Mouse (Mus musculus): Measurements from ENCODE around the gene Wwox. TPM values are rescaled to one million over a fixed set of nuclear protein-coding genes. Genes with fewer than 3 reads are reported as not detected.

Gene Wwox
- polyA plus RNA-seq, 1 experiment from 2014 or later: 11.6 TPM

- Histone ChIP-seq H3K9me3 (ENCODE audit: low read length) (no peaks in the 10 kb centered on the region), H3K27ac (ENCODE audit: low read length) (peak overlapping the region; percentile 16; the same call in 1 of the 2 replicates), H3K4me3 (ENCODE audit: low read depth, low read length) (no peak overlapping the region), H3K4me1 (ENCODE audit: insufficient read depth, low read depth, low read length) (peaks cover 8% of the 10 kb centered on the region; the same call in 1 of the 2 replicates), H3K27me3 (replicated peaks; ENCODE audit: insufficient read depth, low read length) (no peaks in the 10 kb centered on the region), H3K36me3 (ENCODE audit: insufficient read depth, low read length) (no peaks in the 10 kb centered on the region), H3K4me2 (replicated peaks; ENCODE audit: low read depth, low read length) (no peak overlapping the region), H3K9ac (replicated peaks; ENCODE audit: low read depth) (no peak overlapping the region)
- DNase-seq (ENCODE audit: low spot score) (peak; percentile 79), ATAC-seq (peak; percentile 69)
- TF ChIP-seq CTCF (IDR thresholded peaks at IDR 0.05) (no peak), EP300 (IDR thresholded peaks at IDR 0.05) (peak; percentile 46; the same call in 1 of the 2 replicates)
- WGBS: 33% methylated on average over 6 of the region's 6 CpGs
Measured at GRCm38 (mm10) chr8:114555491-114556202, 116.2 kb downstream of the Wwox start.

GRCm38 (mm10) chr8:114561191-114561590, 121.7 kb downstream of the Wwox start:
- TF ChIP-seq EP300 (IDR thresholded peaks at IDR 0.05) (no peak), CTCF (IDR thresholded peaks at IDR 0.05) (no peak)

GRCm38 (mm10) chr8:114562486-114562885, 123.0 kb downstream of the Wwox start:
- Histone ChIP-seq H3K4me3 (ENCODE audit: low read depth, low read length) (no peak overlapping the region), H3K9ac (replicated peaks; ENCODE audit: low read depth) (no peak overlapping the region), H3K4me2 (replicated peaks; ENCODE audit: low read depth, low read length) (no peak overlapping the region), H3K27ac (ENCODE audit: low read length) (no peak overlapping the region), H3K4me1 (ENCODE audit: insufficient read depth, low read depth, low read length) (no peaks in the 10 kb centered on the region), H3K27me3 (replicated peaks; ENCODE audit: insufficient read depth, low read length) (no peaks in the 10 kb centered on the region), H3K36me3 (ENCODE audit: insufficient read depth, low read length) (no peaks in the 10 kb centered on the region), H3K9me3 (ENCODE audit: low read length) (no peaks in the 10 kb centered on the region)
- WGBS: 91% methylated on average over 13 of the region's 13 CpGs
- ATAC-seq (no peak), DNase-seq (ENCODE audit: low spot score) (no peak)
- TF ChIP-seq EP300 (IDR thresholded peaks at IDR 0.05): no peak
- no peak for TF ChIP-seq CTCF (IDR thresholded peaks at IDR 0.05)

More at GRCm38 (mm10) chr8:114561191-114561590, 121.7 kb downstream of the Wwox start:
- Histone ChIP-seq H3K27me3 (replicated peaks; ENCODE audit: insufficient read depth, low read length) (no peaks in the 10 kb centered on the region), H3K27ac (ENCODE audit: low read length) (no peak overlapping the region), H3K9me3 (ENCODE audit: low read length) (no peaks in the 10 kb centered on the region), H3K4me2 (replicated peaks; ENCODE audit: low read depth, low read length) (no peak overlapping the region), H3K4me1 (ENCODE audit: insufficient read depth, low read depth, low read length) (peaks cover under 1% of the 10 kb centered on the region; the same call in 1 of the 2 replicates), H3K4me3 (ENCODE audit: low read depth, low read length) (no peak overlapping the region), H3K36me3 (ENCODE audit: insufficient read depth, low read length) (no peaks in the 10 kb centered on the region), H3K9ac (replicated peaks; ENCODE audit: low read depth) (no peak overlapping the region)
- DNase-seq (ENCODE audit: low spot score) (no peak), ATAC-seq (no peak)
- WGBS: 94% methylated on average over 8 of the region's 8 CpGs

GRCm38 (mm10) chr8:114563361-114563760, 123.9 kb downstream of the Wwox start:
- WGBS: 88% methylated on average over 7 of the region's 7 CpGs
- H3K9me3 ChIP-seq (ENCODE audit: low read length): no peaks in the 10 kb centered on the region
- H3K4me3 ChIP-seq (ENCODE audit: low read depth, low read length): no peak overlapping the region
- H3K36me3 ChIP-seq (ENCODE audit: insufficient read depth, low read length): no peaks in the 10 kb centered on the region
- ATAC-seq (no peak), DNase-seq (ENCODE audit: low spot score) (no peak)
- H3K27ac ChIP-seq (ENCODE audit: low read length): no peak overlapping the region
- H3K4me2 ChIP-seq (replicated peaks; ENCODE audit: low read depth, low read length): no peak overlapping the region
- no peak for TF ChIP-seq EP300 (IDR thresholded peaks at IDR 0.05)
- TF ChIP-seq CTCF (IDR thresholded peaks at IDR 0.05): no peak
- no peaks in the 10 kb centered on the region for H3K4me1 ChIP-seq (ENCODE audit: insufficient read depth, low read depth, low read length)
- no peak overlapping the region for H3K9ac ChIP-seq (replicated peaks; ENCODE audit: low read depth)
- no peaks in the 10 kb centered on the region for H3K27me3 ChIP-seq (replicated peaks; ENCODE audit: insufficient read depth, low read length)

GRCm38 (mm10) chr8:114564036-114564435, 124.6 kb downstream of the Wwox start:
- Histone ChIP-seq H3K27me3 (replicated peaks; ENCODE audit: insufficient read depth, low read length) (no peaks in the 10 kb centered on the region), H3K36me3 (ENCODE audit: insufficient read depth, low read length) (no peaks in the 10 kb centered on the region), H3K4me3 (ENCODE audit: low read depth, low read length) (no peak overlapping the region), H3K4me2 (replicated peaks; ENCODE audit: low read depth, low read length) (no peak overlapping the region), H3K9ac (replicated peaks; ENCODE audit: low read depth) (no peak overlapping the region), H3K9me3 (ENCODE audit: low read length) (no peaks in the 10 kb centered on the region), H3K4me1 (ENCODE audit: insufficient read depth, low read depth, low read length) (no peaks in the 10 kb centered on the region), H3K27ac (ENCODE audit: low read length) (no peak overlapping the region)
- TF ChIP-seq CTCF (IDR thresholded peaks at IDR 0.05) (no peak), EP300 (IDR thresholded peaks at IDR 0.05) (no peak)
- no peak for ATAC-seq
- no peak for DNase-seq (ENCODE audit: low spot score)
- 62% methylated on average over 4 of the region's 6 CpGs for WGBS

GRCm38 (mm10) chr8:114568531-114569166, 129.2 kb downstream of the Wwox start:
- DNase-seq (ENCODE audit: low spot score): peak; percentile 89
- 41% methylated on average over 16 of the region's 16 CpGs for WGBS

More at GRCm38 (mm10) chr8:114568531-114569166, 129.2 kb downstream of the Wwox start:
- Histone ChIP-seq H3K9me3 (ENCODE audit: low read length) (no peaks in the 10 kb centered on the region), H3K9ac (replicated peaks; ENCODE audit: low read depth) (no peak overlapping the region), H3K4me1 (ENCODE audit: insufficient read depth, low read depth, low read length) (no peaks in the 10 kb centered on the region), H3K27me3 (replicated peaks; ENCODE audit: insufficient read depth, low read length) (no peaks in the 10 kb centered on the region), H3K4me2 (replicated peaks; ENCODE audit: low read depth, low read length) (no peak overlapping the region), H3K36me3 (ENCODE audit: insufficient read depth, low read length) (no peaks in the 10 kb centered on the region), H3K27ac (ENCODE audit: low read length) (0 out of 2 replicates have a peak overlapping the region, but pooled peaks have one; percentile 20), H3K4me3 (ENCODE audit: low read depth, low read length) (no peak overlapping the region)
- ATAC-seq: peak; percentile 90
- TF ChIP-seq CTCF (IDR thresholded peaks at IDR 0.05): no peak
- peak; percentile 70 for TF ChIP-seq EP300 (IDR thresholded peaks at IDR 0.05)

Data from lung, postnatal 0 days (tissue).